Mouse (Mus musculus) cortical plate, adult 2 months (tissue): ENCODE results near the gene Plcb3.

Experiments used
- CTCF ChIP-seq: fragments of 200-500 bp; IDR thresholded peaks from 2 replicates; pipeline ENCODE4 v1.5.1; 2011; ENCODE audit warnings: mild to moderate bottlenecking, control low read depth, low read length; ENCODE audit not compliant: insufficient read depth; ENCODE audit errors: extremely low read depth
- POLR2A ChIP-seq: fragments of 200-500 bp; IDR thresholded peaks from 2 replicates; pipeline ENCODE4 v1.6.1; 2011; ENCODE audit warnings: mild to moderate bottlenecking, low read length, control low read depth; ENCODE audit not compliant: insufficient read depth; ENCODE audit errors: extremely low read depth

GRCm38 (mm10) chr19:6948186-6948585 is 28.1 kb downstream of the Plcb3 start:
- no peak for TF ChIP-seq CTCF
- no peak for TF ChIP-seq POLR2A
